Mouse (Mus musculus) forebrain, embryonic 15.5 days (tissue): ENCODE data around the gene Abi3. TPM values are rescaled to one million over a fixed set of nuclear protein-coding genes. Genes with fewer than 3 reads are reported as not detected.

Source experiments
- ATAC-seq: fragments of 200-750 bp; cut with Nextera tagmentation; replicated peaks from 2 replicates; pipeline ENCODE4 v1.8.0; 2017; ENCODE audit warnings: mild to moderate bottlenecking, moderate TSS enrichment, moderate library complexity
- H3K27ac ChIP-seq: fragments of 300-500 bp; sonication (generic); replicated peaks from 2 replicates; pipeline ENCODE4 v1.5.1; 2015; ENCODE audit warnings: mild to moderate bottlenecking, inconsistent platforms
- H3K27me3 ChIP-seq: fragments of 300-500 bp; sonication (generic); 2 replicates; pipeline ENCODE4 v1.6.1; 2015; ENCODE audit warnings: inconsistent platforms
- H3K36me3 ChIP-seq: fragments of 300-500 bp; sonication (generic); 2 replicates; pipeline ENCODE4 v1.6.1; 2015; ENCODE audit warnings: mild to moderate bottlenecking, inconsistent platforms
- H3K4me1 ChIP-seq: fragments of 300-500 bp; sonication (generic); 2 replicates; pipeline ENCODE4 v1.6.1; 2015; ENCODE audit warnings: inconsistent platforms
- H3K4me2 ChIP-seq: fragments of 300-500 bp; sonication (generic); replicated peaks from 2 replicates; pipeline ENCODE4 v1.6.1; 2015; ENCODE audit warnings: mild to moderate bottlenecking, inconsistent platforms
- H3K4me3 ChIP-seq: fragments of 300-500 bp; sonication (generic); 2 replicates; pipeline ENCODE4 v1.5.1; 2015; ENCODE audit warnings: mild to moderate bottlenecking, inconsistent platforms
- H3K9ac ChIP-seq: fragments of 300-500 bp; sonication (generic); replicated peaks from 2 replicates; pipeline ENCODE4 v1.6.1; 2015; ENCODE audit warnings: mild to moderate bottlenecking, inconsistent platforms
- H3K9me3 ChIP-seq: fragments of 300-500 bp; sonication (generic); 2 replicates; pipeline ENCODE4 v1.6.1; 2016; ENCODE audit warnings: inconsistent platforms
- WGBS: fragments of 180-500 bp; shearing (Covaris S2); methylation state at CpG from one replicate; pipeline ENCODE4 v1.1.7; 2015; ENCODE audit warnings: mixed read lengths; 5-methylcytosine and 5-hydroxymethylcytosine counted together
- polyA plus RNA-seq: library from polyadenylated mRNA; unstranded; fragments of >200 nt; fragmentation: Nextera tagmentation; extraction: Ambion mirVana; gene quantifications from 2 replicates; pipeline ENCODE4 v1.2.1, GENCODE M21; 2015

Abi3 gene
- polyA plus RNA-seq, 1 experiment from 2014 or later, result 2.0 TPM

GRCm38 (mm10) chr11:95857716-95858527 is 15.6 kb upstream of the Abi3 start:
- 14% methylated on average over 21 of the region's 21 CpGs for WGBS
- ATAC-seq, result peak; percentile 14; the same call in 1 of the 2 replicates
- Histone ChIP-seq H3K36me3 (no peaks in the 10 kb centered on the region), H3K4me3 (peak overlapping the region; percentile 87), H3K27me3 (no peaks in the 10 kb centered on the region), H3K9me3 (0 out of 2 replicates have a peak, but pooled peaks cover 4% of the 10 kb centered on the region), H3K4me2 (peak overlapping the region; percentile 63), H3K4me1 (peaks cover 15% of the 10 kb centered on the region), H3K9ac (peak overlapping the region; percentile 63), H3K27ac (peak overlapping the region; percentile 93)

DNA sequence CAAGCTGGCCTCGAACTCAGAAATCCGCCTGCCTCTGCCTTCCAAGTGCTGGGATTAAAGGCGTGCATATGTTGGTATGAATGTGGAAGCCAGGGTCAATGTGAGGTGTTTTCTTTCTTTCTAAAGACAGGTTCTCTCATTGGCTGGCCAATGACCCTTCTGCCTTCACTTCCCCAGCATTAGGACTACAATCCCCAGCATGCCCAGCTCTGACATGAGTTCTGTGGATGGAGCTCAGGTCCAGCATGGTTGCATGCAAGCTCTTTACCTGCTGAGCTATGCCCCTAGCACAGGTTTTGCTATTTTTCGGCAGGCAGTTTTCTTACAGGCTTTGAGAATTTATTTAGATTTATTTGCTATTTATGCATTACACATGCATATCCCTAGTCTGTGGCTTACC is 15.0 kb upstream of the Abi3 start:
- Histone ChIP-seq H3K27ac (0 out of 2 replicates have a peak overlapping the region, but pooled peaks have one; percentile 93), H3K4me2 (peak overlapping the region; percentile 63), H3K4me1 (peaks cover 15% of the 10 kb centered on the region), H3K4me3 (peak overlapping the region; percentile 87), H3K27me3 (no peaks in the 10 kb centered on the region), H3K9ac (no peak overlapping the region), H3K36me3 (no peaks in the 10 kb centered on the region), H3K9me3 (0 out of 2 replicates have a peak, but pooled peaks cover 4% of the 10 kb centered on the region)
- ATAC-seq, result no peak
- 85% methylated on average over 4 of the region's 4 CpGs for WGBS

- Histone ChIP-seq H3K27ac (no peak overlapping the region), H3K27me3 (no peaks in the 10 kb centered on the region), H3K4me3 (no peak overlapping the region), H3K4me2 (no peak overlapping the region), H3K9ac (no peak overlapping the region), H3K4me1 (peaks cover 7% of the 10 kb centered on the region), H3K9me3 (0 out of 2 replicates have a peak, but pooled peaks cover 4% of the 10 kb centered on the region), H3K36me3 (no peaks in the 10 kb centered on the region)
- no peak for ATAC-seq
- 61% methylated on average over 5 of the region's 5 CpGs for WGBS
Measured at GRCm38 (mm10) chr11:95853684-95854083, 11.4 kb upstream of the Abi3 start.

DNA sequence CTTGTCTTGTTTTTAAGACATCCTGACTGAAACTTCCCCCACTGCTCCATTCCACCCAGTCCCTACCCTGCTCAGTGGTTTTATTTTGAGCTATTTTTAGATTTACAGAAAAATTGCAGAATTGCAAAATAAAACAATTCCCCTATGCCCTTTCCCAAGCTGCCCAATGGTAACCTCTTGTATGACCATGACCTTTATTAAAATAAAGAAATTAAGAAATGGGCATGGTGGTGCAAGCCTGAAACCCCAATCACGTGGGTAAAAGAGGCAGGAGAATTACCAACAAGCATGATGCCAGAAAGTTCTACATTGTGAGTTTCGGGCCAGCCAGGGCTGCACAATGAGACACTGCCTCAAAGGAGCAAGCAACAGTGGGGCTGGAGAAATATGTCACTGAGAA is 8.6 kb upstream of the Abi3 start:
- Histone ChIP-seq H3K27me3 (no peaks in the 10 kb centered on the region), H3K36me3 (no peaks in the 10 kb centered on the region), H3K9me3 (0 out of 2 replicates have a peak, but pooled peaks cover 4% of the 10 kb centered on the region), H3K27ac (no peak overlapping the region), H3K4me1 (no peaks in the 10 kb centered on the region), H3K4me2 (no peak overlapping the region), H3K4me3 (no peak overlapping the region), H3K9ac (no peak overlapping the region)
- no peak for ATAC-seq
- WGBS, result 77% methylated on average over 2 of the region's 2 CpGs

DNA sequence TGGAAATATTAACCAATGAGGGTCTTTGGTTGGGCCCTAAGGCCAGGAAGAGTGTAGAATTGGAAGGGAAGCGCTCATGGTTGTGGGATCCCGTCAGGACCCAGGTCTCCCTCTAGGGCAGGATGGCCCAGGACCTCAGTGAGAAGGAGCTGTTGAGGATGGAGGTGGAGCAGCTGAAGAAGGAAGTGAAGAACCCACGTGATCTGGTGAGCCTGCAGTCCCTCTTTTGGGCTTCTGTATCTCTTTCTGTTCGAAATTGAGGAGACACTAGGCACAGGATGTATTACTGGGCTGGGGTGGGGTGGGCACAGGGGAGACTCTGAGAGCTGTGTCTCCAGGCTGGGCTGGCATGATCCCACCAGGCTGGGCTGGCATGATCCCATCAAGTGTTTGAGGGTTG is 2.7 kb upstream of the Abi3 start:
- no peak overlapping the region for H3K4me2 ChIP-seq
- 75% methylated on average over 4 of the region's 4 CpGs for WGBS
- no peak for ATAC-seq
- H3K4me1 ChIP-seq, result no peaks in the 10 kb centered on the region
- no peak overlapping the region for H3K4me3 ChIP-seq
- no peak overlapping the region for H3K9ac ChIP-seq
- no peak overlapping the region for H3K27ac ChIP-seq
- H3K27me3 ChIP-seq, result peaks cover 12% of the 10 kb centered on the region; the same call in 1 of the 2 replicates
- no peaks in the 10 kb centered on the region for H3K9me3 ChIP-seq
- no peaks in the 10 kb centered on the region for H3K36me3 ChIP-seq

GRCm38 (mm10) chr11:95843421-95843950 is 1.2 kb upstream of the Abi3 start:
- Histone ChIP-seq H3K9ac (no peak overlapping the region), H3K27ac (no peak overlapping the region), H3K4me2 (no peak overlapping the region), H3K9me3 (no peaks in the 10 kb centered on the region), H3K4me1 (peaks cover 8% of the 10 kb centered on the region), H3K27me3 (peaks cover 12% of the 10 kb centered on the region; the same call in 1 of the 2 replicates), H3K4me3 (no peak overlapping the region), H3K36me3 (no peaks in the 10 kb centered on the region)
- no peak for ATAC-seq
- 60% methylated on average over 6 of the region's 6 CpGs for WGBS

- Histone ChIP-seq H3K4me1 (peaks cover 10% of the 10 kb centered on the region), H3K27ac (no peak overlapping the region), H3K27me3 (peaks cover 12% of the 10 kb centered on the region; the same call in 1 of the 2 replicates), H3K9ac (no peak overlapping the region), H3K36me3 (no peaks in the 10 kb centered on the region), H3K9me3 (no peaks in the 10 kb centered on the region), H3K4me2 (no peak overlapping the region), H3K4me3 (no peak overlapping the region)
- WGBS, result 80% methylated on average over 5 of the region's 5 CpGs
- no peak for ATAC-seq
Measured at GRCm38 (mm10) chr11:95842953-95843352, 677 bp upstream of the Abi3 start.

- Histone ChIP-seq H3K4me3 (no peak overlapping the region), H3K27ac (no peak overlapping the region), H3K4me2 (no peak overlapping the region), H3K36me3 (no peaks in the 10 kb centered on the region), H3K9me3 (no peaks in the 10 kb centered on the region), H3K27me3 (peaks cover 13% of the 10 kb centered on the region; the same call in 1 of the 2 replicates), H3K4me1 (peaks cover 15% of the 10 kb centered on the region), H3K9ac (no peak overlapping the region)
- WGBS, result 68% methylated on average over 10 of the region's 10 CpGs
- no peak for ATAC-seq
Measured at GRCm38 (mm10) chr11:95841498-95841830, 812 bp downstream of the Abi3 start.

DNA sequence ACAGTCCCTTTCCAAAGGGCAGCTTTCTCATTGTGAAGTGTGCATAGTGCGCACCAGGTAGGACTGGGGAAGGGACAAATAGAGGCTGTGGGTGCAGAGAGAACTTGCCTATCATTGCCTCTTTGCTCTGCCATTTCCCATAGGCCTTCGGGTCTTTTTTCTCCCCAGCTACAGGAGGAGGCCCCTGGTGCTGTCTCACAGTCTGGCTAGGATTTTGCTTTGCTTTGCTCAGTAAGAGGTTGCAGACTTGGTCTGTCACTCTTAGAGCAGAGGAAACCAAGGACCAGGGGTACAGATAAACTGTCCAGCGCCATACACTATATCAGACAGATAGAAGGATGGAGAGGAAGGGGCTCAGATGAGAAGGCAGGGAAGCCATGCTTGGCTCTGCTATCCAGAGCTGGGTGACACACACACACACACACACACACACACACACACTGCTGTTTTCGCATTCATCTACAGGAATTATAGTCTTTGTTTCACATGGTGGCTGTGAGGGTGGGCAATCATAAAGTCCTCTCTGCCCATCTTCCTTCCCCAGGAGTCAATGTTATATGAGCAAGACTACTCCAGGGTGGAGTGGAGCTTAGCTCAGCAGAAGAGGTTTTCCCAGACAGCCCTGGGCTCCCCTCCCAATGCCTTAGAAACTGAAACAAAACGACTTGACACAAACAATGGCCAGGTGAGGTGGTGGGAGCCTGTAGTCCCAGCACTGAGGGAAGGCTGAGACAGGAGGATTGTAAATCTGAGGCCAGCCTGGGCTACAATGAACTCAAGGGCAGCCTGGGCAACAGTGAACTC is 1.4 kb downstream of the Abi3 start:
- no peak overlapping the region for H3K4me3 ChIP-seq
- H3K36me3 ChIP-seq, result no peaks in the 10 kb centered on the region
- H3K9me3 ChIP-seq, result no peaks in the 10 kb centered on the region
- H3K27me3 ChIP-seq, result peaks cover 19% of the 10 kb centered on the region; the same call in 1 of the 2 replicates
- WGBS, result 74% methylated on average over 5 of the region's 5 CpGs
- H3K4me2 ChIP-seq, result no peak overlapping the region
- no peak overlapping the region for H3K27ac ChIP-seq
- peaks cover 17% of the 10 kb centered on the region for H3K4me1 ChIP-seq
- no peak for ATAC-seq
- H3K9ac ChIP-seq, result no peak overlapping the region

GRCm38 (mm10) chr11:95838999-95839868 is 3.0 kb downstream of the Abi3 start:
- ATAC-seq, result peak; percentile 55
- Histone ChIP-seq H3K4me2 (no peak overlapping the region), H3K36me3 (no peaks in the 10 kb centered on the region), H3K27me3 (peaks cover 35% of the 10 kb centered on the region), H3K9me3 (no peaks in the 10 kb centered on the region), H3K4me3 (no peak overlapping the region), H3K4me1 (peaks cover 20% of the 10 kb centered on the region), H3K27ac (no peak overlapping the region), H3K9ac (no peak overlapping the region)
- WGBS, result 60% methylated on average over 8 of the region's 8 CpGs

GRCm38 (mm10) chr11:95838598-95838997 is 3.7 kb downstream of the Abi3 start:
- Histone ChIP-seq H3K9ac (no peak overlapping the region), H3K27ac (no peak overlapping the region), H3K27me3 (peaks cover 42% of the 10 kb centered on the region), H3K4me2 (no peak overlapping the region), H3K4me3 (no peak overlapping the region), H3K4me1 (peaks cover 27% of the 10 kb centered on the region), H3K36me3 (no peaks in the 10 kb centered on the region), H3K9me3 (no peaks in the 10 kb centered on the region)
- WGBS, result 76% methylated on average over 4 of the region's 4 CpGs
- no peak for ATAC-seq
